Comparison of ENCODE assay signal across 22 mouse cellular contexts in genomic region chr2:119287372-119287771, GRCm38 (mm10). TPM values are rescaled to one million over a fixed set of nuclear protein-coding genes. Genes with fewer than 3 reads are reported as not detected.
DNase-seq lines count a peak whose midpoint lies in the region; ATAC-seq and TF ChIP-seq lines count a peak whose summit lies in the region.
"Had no signal": no experiment of that assay in that cellular context is flagged by ENCODE, and none has a peak within 500 bp of the region (broad histone marks: within the 10 kb centered on the region; RNA-seq: fewer than 3 reads in every experiment).

No protein-coding gene starts in this region.

- H3K4me3 ChIP-seq in forebrain, embryonic 15.5 days: no peak overlapping the region
- H3K4me3 ChIP-seq in forebrain, embryonic 12.5 days (replicated peaks): no peak overlapping the region
- H3K4me3 ChIP-seq in liver, embryonic 12.5 days: no peak overlapping the region
- no peak overlapping the region for H3K4me3 ChIP-seq in liver, embryonic 11.5 days (ENCODE audit: low read depth, low read length)
- no peak overlapping the region for H3K4me3 ChIP-seq in CH12.LX (replicated peaks in 1 of 3; ENCODE audit: low read depth in 2 of 3, low read length in 2 of 3, poor library complexity in 1 of 3)

- no peak for TF ChIP-seq POLR2A in CH12.LX (IDR thresholded peaks at IDR 0.05; ENCODE audit: low read depth, low read length)

- H3K79me2 ChIP-seq in CH12.LX (replicated peaks; ENCODE audit: control insufficient read depth, extremely low read depth, insufficient read depth, poor library complexity, severe bottlenecking): peaks cover 19% of the 10 kb centered on the region

- no peak for TF ChIP-seq RAD21 in CH12.LX (IDR thresholded peaks at IDR 0.05; ENCODE audit: low read depth, low read length)

- TF ChIP-seq EP300 in CH12.LX (IDR thresholded peaks at IDR 0.05; ENCODE audit: low read length): no peak

- no peak for TF ChIP-seq CTCF in CH12.LX (conservative IDR thresholded peaks at IDR 0.05 in 1 of 2, IDR thresholded peaks at IDR 0.05 in 1 of 2; ENCODE audit: low read depth in 2 of 2, low read length in 2 of 2)

- H3K27me3 ChIP-seq in forebrain, embryonic 15.5 days: no peaks in the 10 kb centered on the region
- peaks cover 5% of the 10 kb centered on the region; the same call in 1 of the 2 replicates for H3K27me3 ChIP-seq in forebrain, embryonic 12.5 days
- no peaks in the 10 kb centered on the region for H3K27me3 ChIP-seq in liver, embryonic 12.5 days (replicated peaks)
- H3K27me3 ChIP-seq in liver, embryonic 11.5 days (replicated peaks; ENCODE audit: control insufficient read depth, insufficient read depth, low read length): no peaks in the 10 kb centered on the region
- H3K27me3 ChIP-seq in CH12.LX (replicated peaks): no peaks in the 10 kb centered on the region
- H3K27me3 ChIP-seq: limb, embryonic 12.5 days; neural tube, embryonic 12.5 days had no signal

- H3K4me2 ChIP-seq in forebrain, embryonic 15.5 days (replicated peaks): no peak overlapping the region
- H3K4me2 ChIP-seq in forebrain, embryonic 12.5 days: no peak overlapping the region; the same call in 1 of the 2 replicates
- peak overlapping the region; percentile 86; the same call in 1 of the 2 replicates for H3K4me2 ChIP-seq in liver, embryonic 12.5 days
- no peak overlapping the region for H3K4me2 ChIP-seq in liver, embryonic 11.5 days
- H3K4me2 ChIP-seq in CH12.LX (ENCODE audit: insufficient read depth, low read depth, poor library complexity, severe bottlenecking): 0 out of 2 replicates have a peak overlapping the region, but pooled peaks have one; percentile 58

- no peak for DNase-seq in liver, embryonic 11.5 days (ENCODE audit: low spot score)
- DNase-seq in A20 (ENCODE audit: low read depth, low spot score) (peak; percentile 23), CH12.LX (ENCODE audit: extremely low read depth) (no peak)
- DNase-seq in embryo, embryonic 10 days (ENCODE audit: low spot score): no peak
- DNase-seq: adrenal gland, adult 8-10 months; gastrocnemius, postnatal 14 days; kidney, adult 8-10 months; kidney, postnatal 36 days; layer of hippocampus, adult 9-11 months; lung, adult 2 months; lung, postnatal 36 days; right cerebral cortex, postnatal 25 days; thymus, postnatal 36 days had no signal

- no peak overlapping the region for H3K27ac ChIP-seq in forebrain, embryonic 15.5 days (replicated peaks)
- no peak overlapping the region for H3K27ac ChIP-seq in forebrain, embryonic 12.5 days
- no peak overlapping the region for H3K27ac ChIP-seq in liver, embryonic 12.5 days
- no peak overlapping the region for H3K27ac ChIP-seq in liver, embryonic 11.5 days (ENCODE audit: low read depth, low read length)
- no peak overlapping the region for H3K27ac ChIP-seq in CH12.LX (ENCODE audit: insufficient read depth, low read depth)
- H3K27ac ChIP-seq: limb, embryonic 12.5 days; neural tube, embryonic 12.5 days had no signal

- 0 out of 2 replicates have a peak overlapping the region, but pooled peaks have one; percentile 70 for H3K9ac ChIP-seq in forebrain, embryonic 15.5 days (replicated peaks)
- no peak overlapping the region for H3K9ac ChIP-seq in forebrain, embryonic 12.5 days
- no peak overlapping the region for H3K9ac ChIP-seq in liver, embryonic 12.5 days
- no peak overlapping the region for H3K9ac ChIP-seq in liver, embryonic 11.5 days (ENCODE audit: low read depth, low read length)
- no peak overlapping the region for H3K9ac ChIP-seq in CH12.LX (ENCODE audit: insufficient read depth, low read depth)
- H3K9ac ChIP-seq: neural tube, embryonic 12.5 days had no signal

- H3K4me1 ChIP-seq in forebrain, embryonic 15.5 days: peaks cover 21% of the 10 kb centered on the region
- H3K4me1 ChIP-seq in forebrain, embryonic 12.5 days: peaks cover 20% of the 10 kb centered on the region
- peaks cover 26% of the 10 kb centered on the region for H3K4me1 ChIP-seq in liver, embryonic 12.5 days
- no peaks in the 10 kb centered on the region; the same call in 1 of the 2 replicates for H3K4me1 ChIP-seq in liver, embryonic 11.5 days (replicated peaks; ENCODE audit: control insufficient read depth, insufficient read depth, low read length)
- H3K4me1 ChIP-seq in CH12.LX (ENCODE audit: control insufficient read depth in 1 of 2, insufficient read depth in 2 of 2): peaks cover 8 to 23% of the 10 kb centered on the region in 2 experiments

- H3K9me3 ChIP-seq in forebrain, embryonic 15.5 days: no peaks in the 10 kb centered on the region
- no peaks in the 10 kb centered on the region for H3K9me3 ChIP-seq in forebrain, embryonic 12.5 days
- H3K9me3 ChIP-seq in liver, embryonic 12.5 days (replicated peaks): no peaks in the 10 kb centered on the region
- H3K9me3 ChIP-seq in liver, embryonic 11.5 days (ENCODE audit: control insufficient read depth, low read length): no peaks in the 10 kb centered on the region
- no peaks in the 10 kb centered on the region for H3K9me3 ChIP-seq in CH12.LX (replicated peaks; ENCODE audit: low read length)
- H3K9me3 ChIP-seq: heart, embryonic 10.5 days; limb, embryonic 12.5 days; neural tube, embryonic 12.5 days had no signal

- ATAC-seq in forebrain, embryonic 15.5 days (replicated peaks): no peak
- no peak for ATAC-seq in forebrain, embryonic 12.5 days (ENCODE audit: low FRiP score)
- no peak for ATAC-seq in liver, embryonic 12.5 days
- ATAC-seq in liver, embryonic 11.5 days (replicated peaks; ENCODE audit: low FRiP score): no peak

- peaks cover 10% of the 10 kb centered on the region for H3K36me3 ChIP-seq in forebrain, embryonic 15.5 days
- H3K36me3 ChIP-seq in forebrain, embryonic 12.5 days (replicated peaks): peaks cover 13% of the 10 kb centered on the region
- peaks cover 24% of the 10 kb centered on the region for H3K36me3 ChIP-seq in liver, embryonic 12.5 days
- no peaks in the 10 kb centered on the region; the same call in 1 of the 2 replicates for H3K36me3 ChIP-seq in liver, embryonic 11.5 days (ENCODE audit: control insufficient read depth, insufficient read depth, low read length)
- H3K36me3 ChIP-seq in CH12.LX (replicated peaks in 1 of 2; ENCODE audit: control insufficient read depth in 1 of 2, insufficient read depth in 1 of 2, low read length in 1 of 2): peaks cover 15 to 27% of the 10 kb centered on the region in 2 experiments

- in situ Hi-C loops in CH12.LX (cut with MboI; ENCODE audit: low pct_ligation_motif_present, low pct_unique_long_range_greater_than_20kb, low sequenced_read_pairs): loop anchor here (5.0 kb wide), 1 partner anchor 35 kb away; no protein-coding TSS in a partner anchor

- dilution Hi-C loops in CH12.LX (cut with MboI; ENCODE audit: extremely low pct_ligation_motif_present, extremely low pct_unique_long_range_greater_than_20kb, low sequenced_read_pairs): no loop called here

- 94% methylated on average over 5 of the region's 5 CpGs for WGBS in forebrain, embryonic 15.5 days
- WGBS in forebrain, embryonic 12.5 days: 88% methylated on average over 5 of the region's 5 CpGs
- WGBS in liver, embryonic 12.5 days (ENCODE audit: insufficient replicate concordance): 86% methylated on average over 5 of the region's 5 CpGs
- WGBS in liver, embryonic 11.5 days: 94% methylated on average over 5 of the region's 5 CpGs

RNA-seq across cellular contexts. Expression of gene Vps18, which starts 1.2 kb away (rescaled TPM):
- 30.2 and 31.1 TPM in 2 replicates for polyA plus RNA-seq in forebrain, embryonic 15.5 days (2015; fragmentation: Nextera tagmentation; extraction: Ambion mirVana)
- 25.5 and 27.4 TPM in 2 replicates for polyA plus RNA-seq in forebrain, embryonic 12.5 days (2016; fragmentation: Nextera tagmentation; extraction: Ambion mirVana)
- 9.8 and 10.3 TPM in 2 replicates for polyA plus RNA-seq in liver, embryonic 12.5 days (2016; fragmentation: Nextera tagmentation; extraction: Ambion mirVana)
- 13.4 and 14.0 TPM in 2 replicates for polyA plus RNA-seq in liver, embryonic 11.5 days (2014; fragmentation: Nextera tagmentation; extraction: Ambion mirVana)
- 14.8 and 15.4 TPM in 2 replicates for total RNA-seq in CH12.LX (2012; rRNA removed)
- total RNA-seq in CH12.LX (2014; rRNA removed): 7.4 and 8.7 TPM in 2 replicates
- 15.8 and 17.9 TPM in 2 replicates for polyA plus RNA-seq in CH12.LX (2012; ENCODE audit: insufficient read length, low read depth)

RNA-seq across cellular contexts. Expression of gene Rhov, which starts 16.3 kb away (rescaled TPM):
- polyA plus RNA-seq in forebrain, embryonic 15.5 days (2015; fragmentation: Nextera tagmentation; extraction: Ambion mirVana): 19.6 and 24.0 TPM in 2 replicates
- 3.7 and 3.9 TPM in 2 replicates for polyA plus RNA-seq in forebrain, embryonic 12.5 days (2016; fragmentation: Nextera tagmentation; extraction: Ambion mirVana)
- 0.07 TPM in 1 of 2 replicates, not detected in the other for polyA plus RNA-seq in liver, embryonic 12.5 days (2016; fragmentation: Nextera tagmentation; extraction: Ambion mirVana)
- polyA plus RNA-seq in liver, embryonic 11.5 days (2014; fragmentation: Nextera tagmentation; extraction: Ambion mirVana): 0.38 TPM in 1 of 2 replicates, not detected in the other
- total RNA-seq in CH12.LX (2012; rRNA removed) (0.08 and 0.17 TPM in 2 replicates), CH12.LX (2014; rRNA removed) (not detected in 2 replicates)
- polyA plus RNA-seq in CH12.LX (2012; ENCODE audit: insufficient read length, low read depth): not detected in 2 replicates
- total RNA-seq: gastrocnemius, postnatal 14 days; hematopoietic stem cell, adult 5-6 weeks had no signal
- polyA plus RNA-seq: CD4-positive, CD25-positive, alpha-beta regulatory T cell, adult 4 months had no signal

RNA-seq across cellular contexts. Expression of gene Dll4, which starts 38.2 kb away (rescaled TPM):
- polyA plus RNA-seq in forebrain, embryonic 15.5 days (2015; fragmentation: Nextera tagmentation; extraction: Ambion mirVana): 4.0 and 4.1 TPM in 2 replicates
- polyA plus RNA-seq in forebrain, embryonic 12.5 days (2016; fragmentation: Nextera tagmentation; extraction: Ambion mirVana): 3.5 and 3.8 TPM in 2 replicates
- 3.0 and 3.1 TPM in 2 replicates for polyA plus RNA-seq in liver, embryonic 12.5 days (2016; fragmentation: Nextera tagmentation; extraction: Ambion mirVana)
- polyA plus RNA-seq in liver, embryonic 11.5 days (2014; fragmentation: Nextera tagmentation; extraction: Ambion mirVana): 5.3 and 5.9 TPM in 2 replicates
- total RNA-seq in CH12.LX (2012; rRNA removed) (0.13 TPM in 1 of 2 replicates, not detected in the other), CH12.LX (2014; rRNA removed) (0.12 TPM in 1 of 2 replicates, not detected in the other)
- polyA plus RNA-seq in CH12.LX (2012; ENCODE audit: insufficient read length, low read depth): not detected in 2 replicates
- polyA plus RNA-seq: CD4-positive, CD25-positive, alpha-beta regulatory T cell, adult 4 months had no signal

RNA-seq across cellular contexts. Expression of gene Spint1, which starts 50.2 kb away (rescaled TPM):
- polyA plus RNA-seq in forebrain, embryonic 15.5 days (2015; fragmentation: Nextera tagmentation; extraction: Ambion mirVana): 0.31 and 0.56 TPM in 2 replicates
- polyA plus RNA-seq in forebrain, embryonic 12.5 days (2016; fragmentation: Nextera tagmentation; extraction: Ambion mirVana): 2.0 and 2.1 TPM in 2 replicates
- 0.44 and 0.77 TPM in 2 replicates for polyA plus RNA-seq in liver, embryonic 12.5 days (2016; fragmentation: Nextera tagmentation; extraction: Ambion mirVana)
- 2.3 and 2.5 TPM in 2 replicates for polyA plus RNA-seq in liver, embryonic 11.5 days (2014; fragmentation: Nextera tagmentation; extraction: Ambion mirVana)
- not detected in 2 replicates for total RNA-seq in CH12.LX (2012; rRNA removed)
- total RNA-seq in CH12.LX (2014; rRNA removed): not detected in 2 replicates
- polyA plus RNA-seq in CH12.LX (2012; ENCODE audit: insufficient read length, low read depth): not detected in 2 replicates
- polyA plus RNA-seq: CD4-positive, CD25-positive, alpha-beta regulatory T cell, adult 4 months had no signal

RNA-seq across cellular contexts. Expression of gene Ppp1r14d, which starts 57.7 kb away (rescaled TPM):
- polyA plus RNA-seq in forebrain, embryonic 15.5 days (2015; fragmentation: Nextera tagmentation; extraction: Ambion mirVana): not detected in 2 replicates
- polyA plus RNA-seq in forebrain, embryonic 12.5 days (2016; fragmentation: Nextera tagmentation; extraction: Ambion mirVana): not detected in 2 replicates
- polyA plus RNA-seq in liver, embryonic 12.5 days (2016; fragmentation: Nextera tagmentation; extraction: Ambion mirVana): not detected in 2 replicates
- polyA plus RNA-seq in liver, embryonic 11.5 days (2014; fragmentation: Nextera tagmentation; extraction: Ambion mirVana): not detected in 2 replicates
- not detected in 2 replicates for total RNA-seq in CH12.LX (2012; rRNA removed)
- total RNA-seq in CH12.LX (2014; rRNA removed): not detected in 2 replicates
- polyA plus RNA-seq in CH12.LX (2012; ENCODE audit: insufficient read length, low read depth): not detected in 2 replicates
- total RNA-seq: adrenal gland, adult 8-10 months; gastrocnemius, postnatal 14 days; hematopoietic stem cell, adult 5-6 weeks; left cerebral cortex, adult 8-10 months had no signal
- polyA plus RNA-seq: CD4-positive, CD25-positive, alpha-beta regulatory T cell, adult 4 months; limb, embryonic 12.5 days; neural tube, embryonic 12.5 days had no signal

Comparison
In these comparisons a context has a peak if more than half of its experiments do, and no peak if none do; other contexts are left out.
1. H3K4me2 ChIP-seq: peak in liver, embryonic 12.5 days (single experiment) and CH12.LX (single experiment); none in forebrain, embryonic 15.5 days (single experiment), forebrain, embryonic 12.5 days (single experiment) and liver, embryonic 11.5 days (single experiment).